Mouse (Mus musculus) gastrocnemius, adult 18-20 months (tissue): Measurements from ENCODE around the gene Bora. TPM values are rescaled to one million over a fixed set of nuclear protein-coding genes. Genes with fewer than 3 reads are reported as not detected.
"Not testable (repeated sequence)": the region's sequence is repeated elsewhere in the genome, so short reads cannot be mapped to it uniquely, and the experiment has no call there.

ENCODE experiments used
- DNase-seq: peaks from one replicate; pipeline ENCODE4 v3.0.0; 2021; ENCODE audit warnings: low spot score
- long read RNA-seq, 2 experiments: library from polyadenylated mRNA; stranded (forward); transcript quantifications; one replicate each; pipeline ENCODE4 v2.0.0; 2021
- total RNA-seq, 2 experiments: library from RNA; stranded (reverse); gene quantifications; 2 replicates each; pipeline ENCODE4 v1.2.3; 2021

Gene Bora
- total RNA-seq = under 1 TPM; 0.84 to 0.95 TPM
- long read RNA-seq, experiment 1, partial matches to known transcripts = 0 of 1 reads
- long read RNA-seq, experiment 1, other reads (novel, unspliced or antisense) = 1 of 1 reads
- long read RNA-seq, experiment 2, partial matches to known transcripts = 0 of 3 reads
- long read RNA-seq, experiment 2, other reads (novel, unspliced or antisense) = 3 of 3 reads

DNA sequence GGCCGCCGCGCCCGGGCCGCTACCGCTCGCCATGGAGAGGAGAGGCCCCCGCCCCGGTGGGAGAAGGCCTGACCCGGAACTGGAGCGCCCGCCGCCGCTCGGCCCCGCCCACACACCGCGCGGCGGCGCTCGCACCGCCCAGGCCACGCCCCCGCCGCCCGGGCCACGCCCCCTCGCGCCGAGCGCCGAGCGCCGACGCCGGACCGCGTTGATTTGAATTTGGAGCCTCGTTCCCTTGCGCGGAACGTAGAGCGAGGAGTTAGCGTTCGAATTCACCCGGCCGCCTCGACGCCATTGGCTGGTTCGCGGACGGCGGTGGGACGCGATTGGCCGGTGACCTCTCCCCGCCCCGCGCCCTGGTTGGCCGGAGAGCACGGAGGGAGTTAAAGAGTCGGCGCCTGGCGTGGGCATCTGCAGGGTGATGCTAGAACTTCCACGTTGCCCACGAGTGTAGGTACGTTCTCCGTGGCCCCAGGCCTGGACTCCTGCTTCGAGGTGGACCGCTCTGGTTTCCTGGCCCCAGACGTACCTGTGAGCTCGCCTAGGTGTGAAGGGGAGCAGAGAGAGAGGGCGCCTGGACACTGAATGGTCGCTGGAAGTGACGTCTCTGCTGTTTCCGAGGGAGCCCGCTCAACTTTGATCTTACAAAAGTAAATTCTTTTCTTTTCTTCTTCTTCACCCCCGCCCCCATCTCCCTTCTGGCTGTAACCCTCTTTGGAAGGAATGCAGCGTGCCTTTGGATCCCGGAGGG, at the start of gene Bora, which contains the start of gene Mzt1:
TSS of gene Bora (plus strand) at position 192 of the 751 bp plus-strand sequence.
TSS of gene Mzt1 (minus strand) at position 104 of the 751 bp plus-strand sequence.
- DNase-seq = peak; percentile 89

DNA sequence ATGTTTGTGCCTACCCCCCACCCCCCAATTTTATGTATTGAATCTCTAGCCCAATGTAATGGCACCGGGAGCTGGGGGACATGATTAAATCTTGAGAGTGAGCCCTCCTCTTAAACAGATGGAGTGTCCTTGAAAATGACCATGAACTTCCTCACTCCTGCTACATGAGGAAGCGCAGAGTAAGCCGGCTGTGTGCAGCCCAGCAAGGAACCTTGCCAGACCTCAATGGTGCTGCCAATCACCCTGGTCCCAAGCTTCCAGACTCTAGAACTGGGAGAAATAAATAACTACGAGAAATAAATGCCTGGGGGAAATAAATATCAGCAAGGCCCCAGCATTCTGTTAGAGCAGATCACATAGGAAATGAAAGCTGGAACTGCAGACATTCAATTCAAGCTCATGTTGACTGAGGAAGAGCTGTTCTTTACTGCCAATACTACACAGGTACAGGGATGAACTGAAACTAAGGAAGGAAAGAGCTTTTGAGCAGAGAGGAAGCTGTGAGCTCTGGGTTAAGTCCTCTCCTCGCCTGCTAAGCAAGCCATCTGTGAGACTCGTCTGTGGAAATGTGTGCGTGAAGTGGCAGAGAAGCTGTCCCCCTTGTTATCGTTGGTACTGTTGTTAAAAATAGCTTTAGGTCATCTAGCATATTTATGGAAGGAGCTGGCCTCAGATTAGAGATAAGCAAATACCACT, 35.6 kb upstream of the Bora start:
- no peak for DNase-seq

DNA sequence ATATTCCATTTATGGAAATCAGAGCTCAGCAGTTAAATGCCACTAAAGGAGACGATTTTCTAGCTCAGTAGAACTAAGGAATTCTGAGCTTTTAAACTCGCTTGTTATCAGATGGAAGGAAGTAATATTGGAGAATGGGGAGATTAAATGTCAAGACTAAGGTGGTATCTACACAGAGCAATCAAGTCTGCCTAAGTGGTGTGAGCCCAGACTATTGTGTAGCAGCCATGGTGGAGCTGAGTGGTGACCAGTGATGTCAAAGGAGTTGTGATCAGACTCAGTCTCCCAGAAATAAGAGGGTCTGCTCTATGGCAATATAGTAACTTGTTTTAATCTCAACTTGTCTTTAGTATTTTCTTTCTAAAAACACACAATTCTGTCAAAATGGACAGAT, 35.1 kb upstream of the Bora start:
- DNase-seq = no peak

DNA sequence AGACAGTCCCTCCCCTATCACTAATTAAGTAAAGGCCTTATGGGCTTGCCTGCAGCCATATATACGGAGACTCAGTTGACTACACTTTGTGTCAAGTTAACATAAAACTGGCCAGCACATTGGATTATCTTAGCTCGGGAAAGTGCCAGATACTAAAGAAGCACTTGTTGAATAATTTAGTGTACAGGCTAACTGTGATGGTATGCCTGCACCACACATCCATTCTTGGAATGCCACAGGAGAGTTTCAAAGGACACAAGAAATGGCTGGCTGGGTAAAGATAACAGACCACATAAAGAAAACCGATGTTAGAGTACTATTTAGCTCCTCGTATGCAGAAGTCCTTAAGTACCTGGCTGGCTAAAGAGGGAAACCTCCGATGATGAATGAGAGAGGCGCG, 27.3 kb upstream of the Bora start:
- DNase-seq = no peak

DNA sequence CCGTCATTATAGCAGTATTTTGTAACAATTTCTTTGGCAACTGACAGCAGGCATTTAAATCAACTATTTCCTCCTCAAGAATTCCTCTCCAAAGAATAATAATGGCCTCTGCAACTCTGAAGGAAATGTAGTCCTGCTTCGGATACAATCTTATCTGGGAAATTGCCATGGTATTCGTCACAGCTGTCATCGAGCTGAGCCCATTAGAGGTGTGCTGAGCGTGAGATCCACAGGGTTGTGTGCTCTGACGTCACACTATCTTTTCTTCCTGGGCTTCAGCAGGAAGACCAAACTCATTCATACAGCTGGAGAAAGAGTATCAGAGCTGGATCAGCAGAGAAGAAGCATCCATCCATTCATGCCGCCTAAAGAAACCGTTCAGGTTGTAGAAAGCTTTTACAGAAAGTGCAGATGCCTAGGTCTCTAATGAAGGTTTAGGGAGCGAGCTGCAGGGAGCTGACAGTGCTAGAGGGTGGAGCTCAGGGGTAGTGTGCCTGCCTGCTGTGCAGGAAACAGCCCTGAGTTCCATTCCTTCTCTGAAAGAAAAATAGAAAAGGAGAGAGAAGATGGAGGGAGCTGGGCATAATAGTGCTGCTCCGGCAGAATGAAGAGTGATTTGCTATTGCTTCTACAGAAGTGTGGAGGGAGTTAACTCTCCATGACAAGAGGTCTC, 26.8 kb upstream of the Bora start:
- no peak for DNase-seq

DNA sequence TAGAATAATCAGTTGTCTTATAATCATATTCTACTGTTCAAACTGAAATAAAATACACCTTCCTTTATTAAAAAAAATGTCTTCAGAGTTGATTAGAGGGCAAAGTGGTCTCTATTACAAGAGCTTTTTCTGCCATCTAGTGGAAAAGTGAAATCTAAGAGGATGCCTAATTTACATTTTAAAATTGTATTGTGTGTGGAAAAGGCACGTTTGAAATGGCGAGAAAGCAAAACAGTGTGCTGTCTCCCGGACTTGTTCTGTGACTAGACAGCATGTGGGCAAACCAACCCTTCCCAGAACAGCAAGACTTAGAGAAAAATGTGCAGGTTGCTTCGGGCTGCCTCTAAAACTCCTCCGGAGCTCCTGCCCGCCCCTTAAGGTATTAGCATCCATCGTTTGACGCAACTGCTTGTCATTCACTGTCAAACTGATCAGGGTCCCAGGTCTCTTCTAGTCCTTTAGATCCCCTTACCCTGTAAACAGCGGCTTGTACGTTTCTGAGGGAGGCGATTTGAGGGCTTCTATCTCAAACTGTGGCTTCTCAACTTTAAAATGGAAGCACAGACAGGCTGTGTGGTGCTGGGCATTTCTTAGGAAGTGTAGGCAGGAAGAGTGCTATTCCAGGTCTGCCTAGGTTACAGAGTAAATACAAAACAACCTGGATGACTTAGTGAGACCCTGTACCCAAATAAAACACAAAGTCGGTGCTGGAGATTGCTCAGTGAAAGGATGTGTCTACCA, 23.5 kb upstream of the Bora start:
- DNase-seq = no peak

DNA sequence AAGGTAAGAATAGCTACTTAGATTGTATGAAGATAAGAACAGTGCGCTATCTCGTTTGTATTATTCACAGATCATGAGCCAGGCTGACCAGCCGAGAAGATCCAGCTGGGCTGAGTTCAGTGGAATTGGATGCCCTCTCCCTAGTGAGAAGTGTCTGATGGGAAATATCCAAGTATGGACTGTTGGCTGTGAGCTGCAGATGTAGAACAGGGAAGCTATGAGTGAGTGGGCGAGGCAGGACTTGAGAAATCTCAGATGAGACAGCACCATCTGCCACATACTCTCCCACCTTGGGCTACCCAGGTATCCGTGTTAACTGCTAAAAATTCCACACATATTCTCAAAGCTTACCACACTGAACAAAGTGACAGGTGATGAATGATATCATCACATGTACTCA, 16.0 kb upstream of the Bora start:
- DNase-seq = no peak

DNA sequence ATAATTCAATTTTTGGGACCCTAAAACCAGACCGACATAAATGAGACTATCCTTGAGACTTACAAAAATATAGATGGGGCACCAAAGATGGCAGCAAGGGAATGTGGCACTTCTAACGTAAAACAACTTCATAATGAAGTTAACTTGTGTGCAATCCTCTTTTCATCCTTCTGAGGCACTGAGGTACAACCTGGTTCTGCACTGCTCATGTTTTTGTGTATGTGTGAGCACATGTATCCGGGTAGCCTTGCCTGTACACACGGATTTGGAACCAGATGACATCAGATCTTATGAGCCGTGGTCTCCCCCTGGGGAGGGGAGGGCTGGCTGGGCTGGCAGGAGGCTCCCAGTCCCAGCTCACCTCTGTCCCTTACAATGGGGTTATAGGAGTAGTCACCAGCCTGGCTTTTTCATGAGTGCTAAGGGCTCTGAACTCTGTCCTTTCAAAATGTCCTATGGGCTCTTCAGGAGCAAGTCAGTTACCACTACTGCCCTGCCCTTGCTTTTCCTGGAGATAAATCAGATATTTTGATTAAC, 14.6 kb upstream of the Bora start:
- DNase-seq = no peak

DNA sequence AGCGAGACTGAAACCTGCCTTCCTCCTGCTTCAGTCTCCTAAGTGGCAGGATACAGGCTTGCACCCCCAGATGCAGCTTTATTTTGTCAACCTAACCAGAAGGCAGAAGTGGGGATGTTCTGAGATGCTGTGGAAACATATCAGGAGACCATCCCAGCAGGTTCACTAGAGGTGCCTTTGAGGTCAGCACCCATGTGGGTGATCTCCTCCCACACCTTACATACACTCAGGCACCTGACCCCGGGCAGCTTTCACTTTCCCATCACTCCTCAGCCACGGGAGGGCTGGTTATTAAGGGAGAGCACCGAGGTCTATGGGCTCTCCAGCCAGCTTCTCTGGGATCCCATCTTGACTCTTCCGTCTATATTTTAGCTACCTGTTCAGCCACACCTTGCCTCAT, 13.4 kb upstream of the Bora start:
- no peak for DNase-seq

DNA sequence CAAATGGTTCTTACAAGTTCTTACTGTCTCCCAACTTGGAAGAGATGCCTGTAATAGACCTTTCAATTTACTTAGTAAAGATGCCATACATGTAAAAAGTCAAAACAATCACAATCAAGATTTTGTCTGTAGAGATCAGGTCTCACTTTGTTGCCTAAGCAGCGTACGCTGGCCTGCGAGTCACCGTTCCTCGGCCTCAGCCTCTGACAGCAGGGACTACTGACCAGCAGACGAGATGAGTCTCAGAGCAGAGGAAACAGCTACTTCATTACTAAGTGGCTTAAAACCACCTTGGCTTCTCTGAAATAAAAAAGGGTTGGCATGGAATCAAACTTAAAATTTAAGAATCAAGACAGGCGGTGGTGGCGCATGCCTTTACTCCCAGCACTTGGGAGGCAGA, 11.2 kb upstream of the Bora start:
- DNase-seq = not testable (repeated sequence)

DNA sequence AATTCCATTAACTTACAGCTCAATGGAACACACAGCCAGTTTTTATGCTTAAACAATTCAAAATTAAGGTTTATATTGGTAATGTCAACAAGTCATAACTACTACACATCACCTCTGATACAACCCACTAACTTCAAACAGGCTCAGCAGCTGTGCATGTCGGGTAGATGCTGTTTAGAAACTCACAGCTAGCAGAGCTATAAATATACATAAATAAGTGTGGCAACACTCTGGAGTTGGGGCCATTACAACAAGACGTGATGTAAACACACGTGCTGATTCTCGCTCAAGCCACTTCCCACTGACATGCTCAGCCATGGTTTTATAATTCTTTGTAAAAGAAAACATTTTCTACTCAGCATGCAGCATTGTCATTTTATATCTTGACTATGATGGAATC, 10.0 kb upstream of the Bora start:
- DNase-seq = no peak

DNA sequence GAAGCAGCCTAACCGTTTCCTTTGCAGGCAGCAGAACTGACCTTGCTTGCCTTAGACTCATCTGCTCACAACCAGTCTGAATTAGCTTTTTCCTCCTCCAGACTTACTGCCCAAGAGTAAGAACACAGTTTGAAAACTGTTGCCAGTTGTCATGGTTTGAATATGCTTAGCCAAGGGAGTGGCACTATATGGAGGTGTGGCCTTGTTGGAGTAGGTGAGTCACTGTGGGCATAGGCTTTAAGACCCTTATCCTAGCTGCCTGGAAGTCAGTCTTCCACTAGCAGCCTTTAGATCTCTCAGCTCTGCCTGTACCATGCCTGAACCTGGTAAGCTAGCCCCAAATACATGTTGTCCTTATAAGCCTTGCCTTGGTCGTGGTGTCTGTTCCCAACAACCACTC, 8.3 kb upstream of the Bora start:
- no peak for DNase-seq

DNA sequence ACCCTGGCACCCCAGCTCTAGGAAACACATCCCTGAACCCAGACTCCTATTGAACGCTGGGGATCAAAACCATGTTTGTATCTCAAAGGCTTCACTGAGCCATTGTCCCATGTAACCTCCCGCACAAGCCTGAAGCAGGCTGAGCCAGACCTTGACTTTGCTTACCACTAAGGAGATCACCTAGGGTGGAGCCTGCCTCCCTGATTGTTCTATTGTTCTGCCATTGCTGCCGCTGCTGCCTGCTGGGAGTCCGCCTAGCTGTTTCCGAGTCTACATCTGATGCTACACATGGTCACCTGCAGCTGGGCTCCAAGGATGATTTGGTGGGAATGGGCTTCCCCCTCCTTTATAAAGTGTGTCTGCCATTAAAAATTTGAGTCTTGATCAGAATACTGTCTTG, 6.7 kb upstream of the Bora start:
- DNase-seq = not testable (repeated sequence)

DNA sequence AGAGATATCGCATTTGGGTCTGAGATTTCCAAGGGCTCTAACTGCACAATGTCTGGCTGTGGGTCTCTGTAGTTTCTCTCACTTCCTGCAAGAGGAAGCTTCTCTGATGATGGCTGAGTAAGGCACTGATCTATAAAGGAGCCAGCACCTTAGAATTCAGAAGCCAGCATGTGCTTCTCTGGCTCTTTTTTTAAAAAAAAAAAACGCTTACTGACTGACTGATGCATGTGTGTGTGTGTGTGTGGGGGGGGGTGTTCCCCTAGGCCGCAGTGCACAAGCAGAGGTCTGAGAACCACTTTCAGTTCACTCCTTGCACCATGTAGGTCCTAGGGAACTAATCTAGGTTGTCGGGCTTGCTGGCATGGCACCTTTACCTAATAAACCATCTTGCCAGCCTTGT, 4.6 kb upstream of the Bora start:
- DNase-seq = no peak

DNA sequence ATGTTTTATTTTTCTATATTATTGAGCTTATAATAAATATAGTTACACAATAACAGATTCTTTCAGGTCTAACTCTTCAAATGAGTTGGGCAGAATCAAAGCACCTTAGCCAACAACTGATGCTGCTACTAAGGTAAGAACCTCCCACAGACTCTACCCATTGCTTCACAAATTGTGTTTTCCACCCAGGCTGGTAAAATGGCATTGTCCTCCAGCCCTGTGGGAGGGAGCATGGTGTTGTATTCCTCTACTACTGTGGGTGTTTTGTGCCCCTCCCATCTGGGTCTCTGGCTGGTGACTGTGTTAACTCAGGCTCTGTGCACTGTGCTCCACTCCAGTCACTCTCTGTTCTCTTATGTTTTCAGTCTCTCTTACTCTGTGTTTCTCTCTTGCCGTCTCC, 2.5 kb upstream of the Bora start:
- no peak for DNase-seq

DNA sequence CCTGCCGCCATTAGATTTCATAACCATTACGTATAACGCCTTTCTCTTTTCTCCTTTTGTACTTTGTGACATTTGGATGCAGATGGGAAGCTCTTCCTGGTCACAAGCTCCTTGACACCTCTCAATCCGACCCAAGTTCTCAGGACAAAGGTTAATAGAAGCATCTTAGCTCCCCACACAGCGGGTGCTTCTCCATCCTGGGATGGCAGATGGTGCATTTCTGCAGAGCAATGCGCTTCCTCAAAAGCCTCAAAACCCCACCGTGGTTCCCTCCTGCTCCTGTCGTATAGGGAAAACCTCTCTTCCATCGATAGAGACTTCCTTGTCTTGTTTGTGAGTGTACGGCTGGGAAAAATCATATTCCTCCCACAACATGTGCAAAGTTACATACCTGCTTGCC, 1.9 kb upstream of the Bora start:
- DNase-seq = no peak

DNA sequence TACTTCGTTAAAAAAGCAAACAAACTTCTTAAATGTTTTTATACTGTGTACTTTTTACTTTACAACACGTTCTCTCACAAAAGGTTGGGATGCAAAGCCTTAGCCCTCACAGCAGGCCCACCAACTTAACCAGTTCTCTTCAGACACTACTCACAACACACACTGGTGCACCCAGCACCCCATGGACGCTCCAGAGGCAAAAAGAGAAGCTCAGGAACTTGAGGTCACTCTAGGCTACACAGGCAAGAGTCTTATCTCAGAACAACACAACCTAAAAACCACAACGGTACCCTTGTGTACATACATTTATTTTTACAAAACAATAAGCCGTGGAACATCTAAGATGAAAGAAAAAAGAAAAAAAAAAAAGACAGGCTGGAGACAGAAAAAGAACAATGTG, 1.3 kb upstream of the Bora start:
- DNase-seq = no peak

DNA sequence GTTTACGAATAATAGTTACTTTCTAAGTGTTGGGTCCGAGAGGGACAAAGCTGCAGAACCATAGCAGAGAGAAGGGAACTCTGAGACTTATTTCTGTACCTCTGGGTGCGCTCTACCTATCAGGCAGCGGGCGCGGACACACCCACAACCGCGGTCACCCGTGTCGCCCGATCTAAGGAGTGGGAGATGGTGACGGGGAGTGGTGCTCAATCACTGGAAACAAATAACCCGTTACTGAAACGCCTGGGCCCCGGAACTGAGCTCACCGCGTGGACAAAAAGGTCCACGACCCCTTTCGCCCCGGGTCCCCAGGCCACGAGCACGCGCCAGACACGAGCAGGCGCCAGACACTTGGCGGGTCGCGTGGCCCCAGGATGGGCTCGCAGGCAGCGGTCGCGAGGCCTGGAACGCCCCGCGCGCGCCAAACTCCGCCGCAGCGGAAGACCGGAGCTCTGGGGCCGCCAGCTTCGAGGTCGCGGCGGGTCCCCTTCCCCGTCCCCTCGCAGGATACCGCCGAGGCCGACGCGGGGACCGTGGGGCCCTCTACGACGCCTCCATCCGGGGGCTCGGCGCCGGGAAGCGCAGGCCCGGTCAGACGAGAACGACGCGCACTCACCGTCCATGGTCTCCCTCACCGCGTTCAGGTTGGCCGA, 518 bp upstream of the Bora start:
- no peak for DNase-seq

DNA sequence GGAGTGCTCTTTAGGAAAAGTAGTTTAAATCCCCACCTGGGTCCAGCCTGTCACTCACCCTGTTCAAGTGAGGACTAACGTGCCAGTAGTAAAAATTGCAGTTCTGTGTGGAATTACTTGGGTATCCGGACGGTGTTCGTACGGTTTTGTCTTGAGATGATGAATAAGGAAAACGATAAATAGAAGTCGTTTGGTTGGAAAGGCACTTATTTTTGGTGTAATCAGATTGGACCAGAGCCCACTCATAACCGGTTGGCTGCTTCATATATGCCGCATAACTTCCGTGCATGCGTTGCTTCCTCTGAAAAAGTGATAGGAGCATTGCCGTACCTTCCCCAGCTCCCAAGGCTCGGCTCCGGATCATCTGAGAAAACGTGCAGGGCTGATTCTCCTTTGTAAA, 760 bp downstream of the Bora start:
- peak; percentile 4 for DNase-seq

DNA sequence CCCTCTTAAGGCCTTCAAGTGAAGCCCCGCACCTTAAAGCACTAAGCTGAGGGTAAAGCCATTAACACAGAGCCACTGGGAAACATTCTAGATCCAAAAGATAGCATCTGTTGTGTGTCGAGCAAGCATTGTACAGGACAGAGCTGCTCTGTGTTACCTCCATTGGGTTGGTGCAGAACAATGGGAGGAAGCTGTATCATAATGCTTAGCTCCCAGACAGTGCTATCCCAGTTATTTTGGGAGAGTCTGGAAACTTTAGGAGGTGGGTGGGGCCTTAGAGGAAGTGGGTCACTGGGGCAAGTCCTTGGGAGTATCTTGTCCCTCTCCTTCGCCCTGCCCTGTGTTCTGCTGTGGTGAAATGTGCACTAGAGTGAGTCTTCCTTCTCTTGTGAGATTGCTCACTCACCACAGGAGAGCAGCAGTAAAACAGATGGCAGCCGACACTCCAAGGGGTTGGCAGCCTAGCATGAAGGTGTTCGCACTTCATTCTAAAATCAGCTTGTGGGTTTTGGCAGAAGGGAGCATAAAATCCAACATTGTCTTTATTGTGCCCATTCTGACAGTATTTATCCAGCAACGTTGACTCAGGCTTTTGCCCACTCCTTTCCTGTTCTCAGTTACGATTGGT, 13.1 kb downstream of the Bora start:
- DNase-seq = no peak
